Mouse (Mus musculus) heart, adult 2 months (tissue): ENCODE data around the gene Vmn2r57. TPM values are rescaled to one million over a fixed set of nuclear protein-coding genes. Genes with fewer than 3 reads are reported as not detected.
A peak's percentile ranks its signal among the peaks of the same experiment; 100 is the strongest.
"Not testable (repeated sequence)": the region's sequence is repeated elsewhere in the genome, so short reads cannot be mapped to it uniquely, and the experiment has no call there.

ENCODE experiments used
- DNase-seq, 2 experiments: peaks; one replicate each; pipeline ENCODE4 v3.0.0; 2021
- H3K27ac ChIP-seq: fragments of 200-600 bp; 2 replicates; pipeline ENCODE4 v1.8.1; 2022
- H3K27me3 ChIP-seq: fragments of 200-500 bp; 2 replicates; pipeline ENCODE4 v1.6.1; 2012; ENCODE audit warnings: mild to moderate bottlenecking, low read length, inconsistent platforms, mixed read lengths; ENCODE audit not compliant: control insufficient read depth, insufficient read depth
- H3K36me3 ChIP-seq: fragments of 200-500 bp; 2 replicates; pipeline ENCODE4 v1.6.1; 2012; ENCODE audit warnings: low read length, inconsistent platforms; ENCODE audit not compliant: control insufficient read depth, insufficient read depth
- H3K4me1 ChIP-seq: fragments of 200-500 bp; 2 replicates; pipeline ENCODE4 v1.6.1; 2011; ENCODE audit warnings: low read length; ENCODE audit not compliant: control insufficient read depth, insufficient read depth
- H3K4me3 ChIP-seq: fragments of 200-600 bp; 2 replicates; pipeline ENCODE4 v1.8.1; 2022
- H3K79me2 ChIP-seq: fragments of 200-500 bp; replicated peaks from 2 replicates; pipeline ENCODE4 v1.6.1; 2012; ENCODE audit warnings: mild to moderate bottlenecking, inconsistent platforms, low read length, moderate library complexity, mixed read lengths; ENCODE audit not compliant: control insufficient read depth, insufficient read depth
- H3K9ac ChIP-seq: fragments of 200-500 bp; 2 replicates; pipeline ENCODE4 v1.6.1; 2012; ENCODE audit warnings: low read depth, mild to moderate bottlenecking, control low read depth, inconsistent platforms, low read length, mixed read lengths
- CTCF ChIP-seq: fragments of 200-600 bp; IDR thresholded peaks from 2 replicates; pipeline ENCODE4 v1.8.1; 2022; ENCODE audit warnings: antibody characterized with exemption, mild to moderate bottlenecking, moderate library complexity
- EP300 ChIP-seq: fragments of 200-500 bp; IDR thresholded peaks from 2 replicates; pipeline ENCODE4 v1.6.1; 2011; ENCODE audit warnings: low read depth, low read length, control low read depth; ENCODE audit not compliant: insufficient read depth
- POLR2A ChIP-seq: fragments of 200-500 bp; IDR thresholded peaks from 2 replicates; pipeline ENCODE4 v1.6.1; 2011; ENCODE audit warnings: mild to moderate bottlenecking, low read depth, low read length, control low read depth; ENCODE audit not compliant: insufficient read depth
- WGBS: fragments of 180-500 bp; shearing (Covaris S2); methylation state at CpG from one replicate; pipeline ENCODE4 v1.1.7; 2018; 5-methylcytosine and 5-hydroxymethylcytosine counted together
- intact Hi-C: fragments of 180-260 bp; cut with DNase I; formaldehyde crosslinking; loops from one replicate; pipeline ENCODE4 v1.15.1; 2025
- long read RNA-seq: library from polyadenylated mRNA; stranded (forward); transcript quantifications from one replicate; pipeline ENCODE4 v2.0.0, GENCODE M21; 2021
- polyA plus RNA-seq: library from polyadenylated mRNA; depleted of rRNA; stranded (reverse); fragments of >200 nt; gene quantifications from 2 replicates; pipeline ENCODE4 v1.2.3, GENCODE M21; 2012; rRNA removed
- total RNA-seq, 2 experiments: library from RNA; stranded (reverse); gene quantifications; 2 replicates each; pipeline ENCODE4 v1.2.3; 2021

Vmn2r57 gene
- total RNA-seq: under 1 TPM; 0.16 to 0.20 TPM
- 0.23 and 0.25 TPM in 2 replicates for polyA plus RNA-seq
- long read RNA-seq: 0 reads

GRCm38 (mm10) chr7:41448596-41448995 is at the start of gene Vmn2r57:
TSS of gene Vmn2r57 (minus strand) at chr7:41448696.
- H3K4me3 ChIP-seq, H3K27ac ChIP-seq, H3K79me2 ChIP-seq, H3K4me1 ChIP-seq, H3K36me3 ChIP-seq, H3K27me3 ChIP-seq, intact Hi-C loops, H3K9ac ChIP-seq, DNase-seq: not testable (repeated sequence)
- 62% methylated on average over 1 of the region's 1 CpGs for WGBS

GRCm38 (mm10) chr7:41497871-41498270 is 49.4 kb upstream of the Vmn2r57 start:
- Histone ChIP-seq H3K4me1 (no peaks in the 10 kb centered on the region), H3K27me3 (no peaks in the 10 kb centered on the region), H3K79me2 (no peaks in the 10 kb centered on the region; the same call in 1 of the 2 replicates), H3K27ac (no peak overlapping the region), H3K4me3 (no peak overlapping the region), H3K36me3 (no peaks in the 10 kb centered on the region), H3K9ac (no peak overlapping the region)
- intact Hi-C loops: loop anchor here (2.0 kb wide), 2 partner anchors 103 to 135 kb away; partner anchors contain the start of gene Zfp788
- TF ChIP-seq CTCF (no peak), POLR2A (no peak), EP300 (no peak)
- WGBS: 99% methylated on average over 2 of the region's 2 CpGs
- no peak for DNase-seq

- Histone ChIP-seq H3K79me2 (no peaks in the 10 kb centered on the region), H3K36me3 (no peaks in the 10 kb centered on the region), H3K9ac (no peak overlapping the region), H3K27ac (no peak overlapping the region), H3K4me3 (no peak overlapping the region), H3K4me1 (no peaks in the 10 kb centered on the region), H3K27me3 (no peaks in the 10 kb centered on the region)
- no peak for TF ChIP-seq POLR2A
- TF ChIP-seq EP300: no peak
- TF ChIP-seq CTCF: no peak
- intact Hi-C loops: no loop called here
- WGBS: 16% methylated on average over 10 of the region's 10 CpGs
- DNase-seq: no peak
These were observed 3.4 kb upstream of the Vmn2r57 start for GRCm38 (mm10) chr7:41451864-41452263.

- WGBS: 75% methylated on average over 4 of the region's 4 CpGs
- Histone ChIP-seq H3K4me1 (no peaks in the 10 kb centered on the region), H3K4me3 (no peak overlapping the region), H3K27me3 (no peaks in the 10 kb centered on the region), H3K79me2 (no peaks in the 10 kb centered on the region), H3K27ac (no peak overlapping the region), H3K9ac (no peak overlapping the region), H3K36me3 (no peaks in the 10 kb centered on the region)
- intact Hi-C loops: loop anchor here (2.0 to 10.0 kb wide), 4 partner anchors 105 to 1111 kb away; partner anchors contain the start of genes 2610021A01Rik, AW146154, Gm20449 and Zfp141
- no peak for TF ChIP-seq CTCF
- no peak for TF ChIP-seq POLR2A
- no peak for DNase-seq
These were observed 54.4 kb downstream of the Vmn2r57 start for GRCm38 (mm10) chr7:41394130-41394529.

GRCm38 (mm10) chr7:41393048-41393971 is 55.2 kb downstream of the Vmn2r57 start, which contains the start of gene AI987944:
TSS of gene AI987944 (minus strand) at chr7:41393379.
- no peaks in the 10 kb centered on the region for H3K27me3 ChIP-seq
- WGBS: under 1% methylated on average over 25 of the region's 25 CpGs
- DNase-seq: peak; percentile 80 to 88
- intact Hi-C loops: loop anchor here (5.0 to 10.0 kb wide), 2 partner anchors 239 to 1111 kb away; partner anchors contain the start of genes Zfp141 and Zfp788
- H3K4me1 ChIP-seq: no peaks in the 10 kb centered on the region
- H3K9ac ChIP-seq: peak within 1 kb of the TSS; percentile 77
- peak; percentile 28 for TF ChIP-seq CTCF
- TF ChIP-seq EP300: no peak
- peak; percentile 59 for TF ChIP-seq POLR2A
- no peaks in the 10 kb centered on the region for H3K36me3 ChIP-seq
- peak within 1 kb of the TSS; percentile 86 for H3K4me3 ChIP-seq
- no peaks in the 10 kb centered on the region for H3K79me2 ChIP-seq
- H3K27ac ChIP-seq: peak within 1 kb of the TSS; percentile 95

Other genes with a start within 250 kb of the Vmn2r57 start
- gene AI987944, start 55.3 kb downstream of the Vmn2r57 start, total RNA-seq: 10 to 100 TPM; 10.1 to 10.6 TPM
- 3.5 and 6.5 TPM in 2 replicates for gene AI987944, start 55.3 kb downstream of the Vmn2r57 start, polyA plus RNA-seq
- gene Gm20449, start 50.7 kb upstream of the Vmn2r57 start, total RNA-seq: under 1 TPM; 0.08 to 0.09 TPM
- gene Gm20449, start 50.7 kb upstream of the Vmn2r57 start, polyA plus RNA-seq: 0.04 and 0.20 TPM in 2 replicates
- gene AW146154, start 51.2 kb upstream of the Vmn2r57 start, total RNA-seq: 1 to 10 TPM; 3.3 to 5.2 TPM
- 2.2 and 4.9 TPM in 2 replicates for gene AW146154, start 51.2 kb upstream of the Vmn2r57 start, polyA plus RNA-seq
- gene Gm6871, start 125.0 kb upstream of the Vmn2r57 start, total RNA-seq: under 1 TPM in 1 of 2 experiments, not detected in 1; 0.16 TPM
- gene Gm6871, start 125.0 kb upstream of the Vmn2r57 start, polyA plus RNA-seq: not detected in 2 replicates
- gene 2610021A01Rik, start 150.5 kb upstream of the Vmn2r57 start, total RNA-seq: 1 to 10 TPM; 8.5 to 9.2 TPM
- 3.4 and 4.4 TPM in 2 replicates for gene 2610021A01Rik, start 150.5 kb upstream of the Vmn2r57 start, polyA plus RNA-seq
- gene Zfp788, start 184.5 kb upstream of the Vmn2r57 start, total RNA-seq: 10 to 100 TPM in 1 of 2 experiments, 1 to 10 TPM in 1; 8.5 to 10.4 TPM
- 0.90 and 2.3 TPM in 2 replicates for gene Zfp788, start 184.5 kb upstream of the Vmn2r57 start, polyA plus RNA-seq